Mouse (Mus musculus): Measurements from ENCODE around the gene Fam189a1. TPM values are rescaled to one million over a fixed set of nuclear protein-coding genes. Genes with fewer than 3 reads are reported as not detected.

The Fam189a1 gene
- total RNA-seq (2015): not detected in 2 replicates
- not detected in 2 replicates for total RNA-seq (2017)

DNA sequence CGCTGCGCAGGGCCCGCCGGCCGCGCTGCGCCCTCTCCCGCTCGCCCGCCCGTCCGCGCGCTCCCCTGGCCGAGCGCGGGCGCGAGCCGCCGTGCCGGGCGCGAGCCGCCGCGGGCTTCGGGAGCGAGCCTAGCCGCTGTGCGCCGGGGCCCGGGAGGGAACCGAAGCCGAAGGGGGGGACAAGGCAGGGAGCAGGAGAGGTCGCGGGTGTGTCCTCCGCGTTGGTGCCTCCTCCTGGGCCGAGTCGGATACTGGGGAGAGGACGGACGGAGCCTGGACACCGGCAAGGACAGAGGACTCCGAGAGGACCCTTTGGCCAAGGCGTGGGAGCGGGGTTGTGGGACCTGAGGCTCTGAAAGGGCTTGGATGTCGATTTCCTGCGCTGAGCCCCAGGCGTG is at the start of gene Fam189a1:
Gene Fam189a1 (minus strand): TSS at position 57 of the 398 bp plus-strand sequence.
- no peak for ATAC-seq (replicated peaks; ENCODE audit: poor library complexity)

DNA sequence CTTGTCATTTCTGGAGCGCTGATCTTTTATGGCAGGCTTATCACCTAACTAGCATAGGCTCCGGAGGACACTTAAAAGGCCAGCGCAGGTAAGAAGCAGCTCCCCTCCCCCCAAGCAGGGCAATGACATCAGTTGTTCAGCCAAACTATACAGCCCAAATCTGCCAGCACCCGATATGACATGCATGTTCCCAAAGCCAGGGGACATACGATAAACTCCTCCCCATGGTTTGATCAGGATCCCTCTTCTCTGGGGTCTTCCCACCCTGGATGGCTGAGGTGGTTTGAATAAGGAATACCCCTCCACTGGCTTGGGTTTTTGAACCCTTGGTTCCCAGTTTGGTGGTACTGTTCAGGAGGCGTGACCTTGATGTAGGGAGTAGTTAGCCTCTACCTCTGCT is 49.7 kb upstream of the Fam189a1 start:
- no peak for ATAC-seq (replicated peaks; ENCODE audit: poor library complexity)

DNA sequence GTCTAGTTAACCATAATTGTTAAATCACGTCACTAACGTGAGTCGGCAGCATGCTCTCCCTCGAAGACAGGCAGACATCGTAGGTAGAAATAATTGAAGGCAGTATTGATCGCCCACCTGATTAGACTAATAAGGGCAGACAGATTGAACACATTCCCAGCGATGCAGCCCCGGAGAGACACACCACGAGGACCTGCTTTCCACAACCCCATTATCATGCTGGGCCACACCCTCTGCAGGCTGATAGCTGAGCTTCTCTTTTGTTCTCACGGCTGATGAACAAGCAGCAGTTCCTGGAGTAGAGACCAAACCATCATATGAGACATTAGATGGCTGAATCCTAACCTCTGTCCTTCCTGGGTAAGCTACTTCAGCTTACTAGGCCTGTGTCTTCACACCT is 46.3 kb upstream of the Fam189a1 start:
- ATAC-seq (replicated peaks; ENCODE audit: poor library complexity): no peak

DNA sequence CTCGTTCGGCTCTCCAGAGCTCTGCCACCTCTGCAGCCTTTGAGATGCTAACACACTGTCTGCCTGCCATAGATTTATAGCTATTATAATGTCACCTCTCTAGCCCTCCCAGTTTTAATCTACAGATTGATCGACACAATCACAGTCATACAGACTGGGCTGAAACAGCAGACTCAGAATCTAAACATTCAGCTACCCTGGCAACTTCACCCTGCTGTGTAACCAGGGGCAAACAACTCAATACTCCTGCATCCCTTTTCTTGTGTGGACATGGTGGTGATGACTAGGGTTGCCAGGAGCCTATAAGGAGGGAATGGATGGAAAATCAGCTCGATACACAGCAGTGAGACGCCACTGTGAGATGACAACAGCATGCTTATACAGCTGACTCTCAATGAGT is 24.3 kb upstream of the Fam189a1 start:
- ATAC-seq (replicated peaks; ENCODE audit: poor library complexity): no peak

DNA sequence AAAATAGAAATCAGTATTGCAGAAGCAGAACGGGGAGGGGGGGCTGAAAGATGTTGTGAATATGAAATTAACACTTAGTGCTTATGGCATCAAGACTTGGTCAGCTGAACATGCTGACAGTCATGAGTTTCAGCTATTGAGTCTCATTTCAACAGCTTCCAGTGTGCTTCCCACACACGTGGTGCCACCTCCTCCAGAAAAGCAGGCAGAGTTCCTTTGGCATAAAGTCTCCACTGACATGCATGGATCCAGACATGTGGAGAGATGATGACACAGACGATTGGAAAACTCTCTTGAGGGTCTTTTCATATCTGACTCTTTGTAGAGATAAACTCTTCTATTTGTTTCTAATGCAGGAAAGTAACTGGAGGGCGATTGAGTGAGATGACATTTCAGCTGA is 14.4 kb upstream of the Fam189a1 start:
- ATAC-seq (replicated peaks; ENCODE audit: poor library complexity): no peak

DNA sequence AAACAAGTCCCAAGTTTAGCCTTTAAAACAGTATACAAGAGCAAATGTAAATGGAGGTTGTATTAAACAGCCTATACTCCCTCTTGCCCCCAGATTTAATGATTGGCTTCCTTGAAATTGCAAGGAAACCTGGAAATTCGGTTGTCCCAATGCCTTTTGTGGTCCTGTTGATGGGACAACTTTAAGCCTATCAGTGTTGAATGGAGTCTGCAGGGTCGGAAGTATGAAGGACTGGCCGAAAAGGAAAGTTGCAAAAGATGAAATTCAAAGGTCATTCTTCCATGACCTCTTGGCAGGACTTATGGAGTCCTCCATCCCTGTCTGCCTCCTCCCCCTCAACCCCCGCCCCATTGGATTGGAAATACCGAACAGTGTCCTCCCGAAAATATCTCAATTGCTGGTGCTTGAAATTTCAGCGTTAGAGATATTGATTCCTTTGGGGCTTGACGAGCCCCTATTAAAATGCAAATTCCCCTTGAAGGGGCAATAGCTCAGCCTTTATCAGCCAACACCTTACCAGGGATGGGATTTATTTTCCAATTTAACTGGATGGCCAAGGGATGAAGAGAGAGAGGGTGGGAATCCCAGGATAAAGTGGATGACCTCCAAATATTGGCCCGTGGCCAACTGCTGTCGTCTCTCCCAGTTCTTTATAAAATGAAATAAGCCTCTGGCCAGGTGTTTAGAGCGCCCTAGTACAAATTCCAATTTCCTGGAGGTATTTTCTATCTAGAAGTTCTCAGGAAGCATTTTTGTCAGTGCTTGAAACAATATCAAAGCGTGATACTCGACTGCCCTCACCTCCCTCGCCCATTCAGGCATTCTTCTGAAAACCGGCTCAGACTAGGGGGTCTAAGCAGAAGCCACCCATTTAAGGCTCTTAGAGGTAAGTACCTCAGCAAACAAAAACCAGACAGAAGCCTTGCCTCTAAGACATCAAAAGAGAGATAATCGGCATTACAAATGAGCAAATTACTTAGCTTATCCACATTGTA is 958 bp upstream of the Fam189a1 start:
- ATAC-seq (replicated peaks; ENCODE audit: poor library complexity): no peak

DNA sequence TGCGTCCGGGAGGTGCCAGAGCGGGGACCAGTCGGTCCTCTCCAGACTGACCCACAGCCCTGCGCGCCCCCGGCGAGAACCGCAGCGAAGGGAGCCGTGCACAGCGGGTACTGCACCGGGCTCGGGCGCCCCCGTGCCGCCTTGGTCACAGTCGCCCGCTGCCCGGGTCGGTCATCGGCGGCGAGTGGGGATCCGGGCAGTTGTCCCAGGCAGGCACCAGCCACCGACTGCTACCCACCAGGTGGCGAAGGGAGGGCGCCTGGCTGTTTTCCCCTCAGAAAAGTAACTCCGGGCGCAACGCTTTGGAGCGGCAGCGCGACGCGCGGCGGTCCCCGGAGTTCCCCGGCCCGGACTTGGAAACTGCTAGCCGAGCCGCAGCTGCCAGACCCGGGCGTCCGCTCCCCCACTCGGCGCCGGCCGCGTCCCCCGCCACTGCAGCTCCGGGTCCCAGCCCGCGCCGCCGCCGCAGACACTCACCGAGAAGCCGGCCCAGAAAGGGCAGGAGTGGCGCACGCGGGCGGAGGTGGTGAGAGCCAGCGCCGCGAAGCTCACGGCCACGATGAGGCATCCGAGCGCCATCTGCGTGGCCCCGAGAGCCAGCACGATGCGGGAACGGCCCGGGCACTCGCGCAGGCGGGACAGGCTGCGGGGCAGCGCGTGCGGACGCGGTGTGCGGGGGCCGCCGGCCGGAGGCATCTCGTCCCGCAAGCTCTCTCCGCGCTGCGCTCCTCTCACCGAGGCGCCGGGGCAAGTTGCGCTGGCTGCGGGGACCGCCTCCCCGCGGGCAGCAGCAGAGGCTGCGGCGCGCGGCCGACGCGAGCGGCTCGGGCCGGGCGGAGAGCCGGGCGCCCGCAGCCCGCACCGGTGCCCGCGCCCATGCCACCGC is 499 bp downstream of the Fam189a1 start:
- ATAC-seq (replicated peaks; ENCODE audit: poor library complexity): no peak

DNA sequence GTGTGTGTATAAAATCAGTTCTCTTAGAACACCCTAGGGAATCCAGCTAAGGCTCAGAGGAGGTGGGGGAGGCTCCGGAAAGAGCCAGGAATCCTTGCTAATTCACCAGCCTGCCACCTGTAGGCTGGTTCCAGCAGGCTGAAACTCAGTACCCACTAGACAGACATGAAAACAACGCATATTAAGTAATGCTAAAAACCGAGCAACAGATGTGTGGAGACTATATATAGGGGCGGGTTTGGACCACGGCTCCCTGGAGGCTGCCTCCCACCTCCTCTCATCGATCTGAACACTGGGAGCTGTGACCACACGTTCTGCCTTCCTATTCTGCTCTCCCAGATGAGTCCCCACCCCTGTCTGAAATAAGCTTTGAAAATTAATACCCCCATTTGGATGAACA is 1.8 kb downstream of the Fam189a1 start:
- ATAC-seq (replicated peaks; ENCODE audit: poor library complexity): no peak

DNA sequence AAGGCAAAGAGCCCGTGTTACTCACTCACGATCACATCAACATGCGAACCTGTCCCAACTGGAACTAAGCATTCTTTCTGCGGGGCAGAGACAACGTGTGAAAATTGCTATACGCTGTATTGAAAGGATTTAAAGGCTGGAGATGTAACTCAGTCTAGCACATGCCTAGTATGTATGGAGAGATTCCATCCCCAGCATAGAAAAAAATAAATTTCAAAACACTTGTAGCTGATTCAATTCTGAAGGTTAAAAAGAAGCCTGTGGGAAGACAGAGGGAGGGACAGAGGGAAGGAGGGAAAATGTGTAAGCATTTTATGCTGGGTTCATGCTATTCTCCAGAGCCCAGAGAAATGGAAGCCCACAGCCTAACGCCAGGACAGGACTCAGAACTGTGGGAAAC is 2.5 kb downstream of the Fam189a1 start:
- ATAC-seq (replicated peaks; ENCODE audit: poor library complexity): no peak

DNA sequence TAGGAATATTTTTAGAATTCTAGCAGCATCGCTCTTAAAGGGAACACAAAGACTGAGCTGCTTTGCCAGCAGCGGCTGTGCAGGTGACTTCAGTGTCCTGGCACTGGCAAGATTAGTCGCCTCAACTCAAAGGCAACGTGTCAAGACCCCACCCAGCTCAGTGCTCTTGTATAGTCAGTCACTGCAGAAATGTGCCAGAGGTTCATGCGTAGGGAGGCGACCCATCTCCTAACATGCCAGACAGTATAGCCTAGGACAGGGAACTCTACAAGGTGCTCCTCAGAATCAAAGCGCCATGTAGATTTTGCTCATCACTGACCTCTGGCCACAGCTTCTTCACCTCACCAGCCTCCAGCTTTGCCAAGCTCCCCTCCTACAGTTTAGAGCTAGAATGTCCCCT is 4.8 kb downstream of the Fam189a1 start:
- no peak for ATAC-seq (replicated peaks; ENCODE audit: poor library complexity)

DNA sequence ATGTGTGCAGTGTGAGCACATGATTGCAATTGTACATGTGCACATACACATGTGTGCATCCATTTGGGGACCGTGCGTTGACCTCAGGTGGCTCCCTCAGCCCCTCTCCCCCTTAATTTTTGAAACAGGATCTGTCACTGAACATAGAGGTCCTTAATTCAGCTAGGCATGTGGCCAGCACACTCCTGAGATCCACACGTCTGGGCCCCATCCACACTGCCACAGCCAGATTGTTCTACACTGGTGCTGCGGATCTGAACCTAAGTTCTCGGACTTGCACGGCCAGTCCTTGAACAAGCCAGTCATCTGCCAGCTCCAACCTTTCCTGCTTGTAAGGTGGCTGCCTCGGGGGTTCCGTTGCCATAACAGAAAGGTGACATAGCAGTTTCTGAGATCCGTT is 7.3 kb downstream of the Fam189a1 start:
- no peak for ATAC-seq (replicated peaks; ENCODE audit: poor library complexity)

DNA sequence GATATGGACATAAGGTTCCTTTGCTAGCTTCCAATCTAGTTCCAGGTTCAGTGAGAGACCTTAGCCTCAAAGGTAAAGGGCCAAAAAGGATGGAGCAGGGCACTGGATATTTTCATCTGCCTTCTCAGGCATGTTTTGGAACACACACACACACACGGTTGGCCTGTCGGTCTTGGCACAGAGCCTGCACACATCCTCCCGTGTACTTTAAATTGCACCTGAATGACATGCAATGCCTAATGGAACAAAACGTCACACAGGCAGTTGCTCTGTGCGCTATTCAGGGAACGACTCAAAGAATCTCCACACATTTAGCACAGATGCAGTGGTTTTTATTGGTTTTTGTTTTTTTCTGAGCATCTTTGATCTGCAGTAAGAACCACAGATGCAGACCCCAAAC is 11.5 kb downstream of the Fam189a1 start:
- ATAC-seq (replicated peaks; ENCODE audit: poor library complexity): no peak

DNA sequence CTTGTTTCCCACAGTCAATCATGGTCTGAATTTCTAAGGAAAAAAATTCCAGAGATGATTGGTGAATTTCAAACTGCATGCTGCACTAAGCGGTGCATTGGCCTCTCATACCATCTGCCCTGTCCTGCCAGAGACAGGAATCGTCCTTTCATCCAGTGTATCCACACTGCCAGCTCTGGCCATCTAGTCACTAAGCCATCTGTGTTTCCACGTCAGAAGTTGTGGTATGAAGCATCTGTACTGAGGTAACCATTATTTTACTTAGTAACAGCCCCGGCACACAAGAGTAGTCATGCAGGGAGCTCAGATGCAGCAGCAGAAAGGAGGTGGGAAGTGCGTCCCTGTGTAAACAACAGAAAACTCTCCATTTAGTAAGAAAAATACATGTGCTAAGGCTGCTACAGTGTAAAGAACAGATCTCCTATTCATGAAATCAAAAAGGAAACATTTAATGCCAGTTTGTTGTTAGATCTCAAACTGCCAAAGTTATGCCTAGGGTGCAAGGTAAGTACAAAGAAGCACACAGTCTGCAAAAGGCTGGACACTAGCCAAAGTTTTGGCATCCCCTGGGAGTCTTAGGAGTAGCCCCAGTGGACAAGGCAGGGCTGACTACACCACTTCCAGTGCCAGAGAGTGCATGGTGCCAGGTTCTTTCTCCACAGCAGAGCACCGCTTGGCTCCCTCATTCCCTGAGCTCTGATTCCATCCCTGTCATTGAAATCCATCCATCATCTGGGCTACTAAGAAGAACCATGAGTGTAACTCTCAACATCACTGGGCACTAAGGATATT is 14.3 kb downstream of the Fam189a1 start:
- ATAC-seq (replicated peaks; ENCODE audit: poor library complexity): no peak

DNA sequence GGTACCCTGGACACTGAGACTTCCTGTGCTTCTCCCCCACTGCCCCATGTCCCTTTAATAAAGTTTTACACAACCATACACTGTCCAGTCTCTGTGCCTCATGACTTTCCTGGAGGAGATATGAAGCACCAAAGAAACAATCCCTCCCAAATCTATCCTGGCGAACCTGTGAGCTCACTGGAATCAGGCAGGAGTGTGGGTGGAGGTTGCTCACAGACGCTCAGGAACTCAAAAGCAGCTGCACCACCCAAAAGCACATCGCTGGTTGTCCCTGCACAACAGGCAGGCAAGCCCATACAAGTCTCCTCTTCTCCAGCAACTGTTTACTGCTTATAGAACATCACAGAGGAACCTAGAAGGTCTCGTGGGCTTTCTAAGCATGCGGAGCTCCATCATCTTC is 15.5 kb downstream of the Fam189a1 start:
- ATAC-seq (replicated peaks; ENCODE audit: poor library complexity): no peak

DNA sequence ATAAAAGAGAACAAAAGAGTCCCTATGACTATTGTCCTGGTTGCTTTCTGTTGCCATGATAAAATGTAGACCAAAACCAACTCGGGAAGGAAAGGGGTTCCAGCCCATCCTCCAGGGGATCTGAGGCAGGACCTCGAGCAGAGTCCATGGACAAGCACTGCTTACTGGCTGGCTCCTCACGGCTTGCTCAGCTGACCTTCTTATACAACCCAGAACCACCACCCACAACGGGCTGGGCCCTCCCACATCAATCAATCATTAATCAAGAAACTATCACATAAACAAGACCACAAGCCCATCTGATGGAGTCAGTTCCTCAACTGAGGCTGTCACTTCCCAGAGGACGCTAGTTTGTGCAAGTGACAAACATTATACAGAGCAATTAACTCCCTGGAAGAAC is 16.3 kb downstream of the Fam189a1 start:
- ATAC-seq (replicated peaks; ENCODE audit: poor library complexity): no peak

DNA sequence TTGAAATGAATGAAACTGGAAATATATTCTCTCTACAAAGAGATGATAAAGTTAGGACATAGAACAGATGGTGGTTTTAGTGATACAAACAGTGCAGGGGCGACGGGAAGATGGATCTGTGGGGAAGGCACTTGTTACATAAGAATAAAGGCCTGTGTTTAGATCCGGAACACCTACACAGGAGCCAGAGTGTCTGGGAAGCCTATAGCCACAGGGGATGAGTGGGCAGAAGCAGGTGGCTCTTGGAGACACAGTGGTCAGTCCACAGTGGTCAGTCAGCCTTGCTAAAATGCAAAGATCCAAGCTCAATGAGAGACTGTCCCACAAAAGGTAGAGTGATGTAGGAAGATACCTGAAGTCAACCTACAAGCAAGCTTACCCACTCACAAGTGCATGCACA is 32.6 kb downstream of the Fam189a1 start:
- no peak for ATAC-seq (replicated peaks; ENCODE audit: poor library complexity)

DNA sequence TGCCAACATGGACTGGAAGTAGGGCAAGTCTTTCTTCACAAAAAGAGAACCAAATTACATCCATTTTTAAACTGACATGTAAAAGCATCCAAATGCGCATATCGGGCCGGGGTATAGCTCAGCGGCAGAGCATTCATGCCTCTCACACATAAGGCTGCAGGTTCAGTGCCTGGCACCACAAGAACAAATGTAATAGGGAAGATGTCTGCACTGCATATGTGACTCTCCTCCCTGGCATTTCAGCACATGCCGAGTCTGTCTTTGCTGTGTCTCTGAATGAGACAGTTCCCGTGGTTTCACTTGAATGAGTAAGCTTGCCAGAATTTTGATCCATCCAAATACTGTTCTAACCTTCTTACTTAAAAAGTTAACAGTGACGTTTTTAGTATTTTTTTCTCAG is 39.5 kb downstream of the Fam189a1 start:
- ATAC-seq (replicated peaks; ENCODE audit: poor library complexity): no peak

DNA sequence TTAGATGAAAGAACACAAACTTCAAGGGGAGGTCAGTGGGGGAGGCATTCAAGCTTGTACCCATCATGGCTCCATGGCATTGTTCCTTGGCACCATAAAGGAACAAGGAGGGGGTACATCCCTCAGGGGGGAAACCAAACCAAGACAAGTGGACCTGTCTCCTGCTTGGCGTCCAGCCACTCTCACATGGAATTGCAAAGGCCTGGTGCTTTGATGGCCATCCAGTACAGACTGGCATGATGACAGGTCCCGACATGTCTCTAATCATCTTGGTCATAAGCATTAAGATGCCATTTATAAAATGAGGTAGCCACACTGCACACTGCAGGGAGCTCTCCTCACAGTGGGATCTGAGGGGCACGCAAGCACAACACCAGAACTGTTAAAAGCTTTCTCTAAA is 41.0 kb downstream of the Fam189a1 start:
- no peak for ATAC-seq (replicated peaks; ENCODE audit: poor library complexity)

DNA sequence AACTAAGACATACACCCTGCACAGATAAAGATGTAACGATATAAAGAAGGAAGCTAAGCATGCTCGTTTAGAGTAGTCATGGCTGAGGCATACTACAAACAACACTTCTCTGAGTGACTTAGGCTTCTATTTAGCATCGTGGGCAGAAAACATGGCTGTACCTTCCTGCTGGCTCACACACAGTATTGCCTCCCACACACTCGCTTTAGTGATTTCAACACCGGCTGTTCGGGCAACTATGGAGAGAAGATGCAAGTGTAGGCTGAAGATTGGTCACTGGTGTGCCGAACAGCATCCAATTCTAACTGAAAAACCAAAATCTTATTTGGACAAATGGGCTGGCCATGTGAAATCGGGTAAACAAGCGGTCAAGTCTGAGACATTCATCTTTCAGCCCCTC is 44.7 kb downstream of the Fam189a1 start:
- no peak for ATAC-seq (replicated peaks; ENCODE audit: poor library complexity)

DNA sequence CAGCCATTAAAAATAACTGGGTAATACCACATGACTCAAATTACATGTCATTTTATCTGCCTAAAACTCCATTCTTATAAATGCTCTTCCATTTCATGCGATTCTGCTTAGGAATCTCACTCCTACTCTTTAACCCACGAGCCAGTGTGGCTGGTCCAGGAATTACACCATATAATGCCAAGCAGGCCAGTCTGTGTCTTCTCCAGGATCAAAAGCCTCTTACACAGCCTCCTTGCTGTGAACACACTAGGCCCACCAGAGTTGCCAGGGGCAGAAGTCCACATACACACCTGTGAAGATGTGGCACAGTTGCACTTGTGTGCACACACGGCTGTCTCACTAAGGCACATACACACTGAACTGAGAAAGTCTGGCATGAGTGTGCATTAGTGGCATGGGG is 50.8 kb downstream of the Fam189a1 start:
- no peak for ATAC-seq (replicated peaks; ENCODE audit: poor library complexity)

DNA sequence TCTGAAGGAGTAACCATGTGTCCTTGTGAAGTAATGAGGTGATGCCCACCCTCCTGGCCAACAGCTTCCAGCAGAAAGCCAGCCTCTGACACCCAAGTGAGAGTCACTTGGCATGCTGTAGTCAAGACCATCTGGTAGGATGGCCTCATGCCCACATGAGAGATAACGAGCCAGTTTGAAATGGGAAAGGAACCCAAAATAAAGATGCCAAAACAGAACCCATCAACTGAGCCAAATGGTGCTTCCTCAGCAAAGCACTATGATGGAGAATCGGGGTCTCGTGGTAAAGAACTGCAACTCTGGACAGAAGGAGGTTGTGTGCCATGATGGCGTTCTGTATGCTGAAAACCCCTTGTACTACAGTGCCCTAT is 51.3 kb downstream of the Fam189a1 start:
- no peak for ATAC-seq (replicated peaks; ENCODE audit: poor library complexity)

All from megakaryocyte progenitor cell, adult 5-6 weeks (primary cell).